Mouse (Mus musculus) embryo, embryonic 10.5 days (tissue): ENCODE data around the gene Kalrn.

Source experiments
- DNase-seq: peaks from one replicate; pipeline ENCODE4 v3.0.0-alpha.2; 2015; ENCODE audit warnings: low spot score

The Kalrn gene

GRCm38 (mm10) chr16:34036327-34037047, 536.8 kb downstream of the Kalrn start:
- no peak for DNase-seq

DNA sequence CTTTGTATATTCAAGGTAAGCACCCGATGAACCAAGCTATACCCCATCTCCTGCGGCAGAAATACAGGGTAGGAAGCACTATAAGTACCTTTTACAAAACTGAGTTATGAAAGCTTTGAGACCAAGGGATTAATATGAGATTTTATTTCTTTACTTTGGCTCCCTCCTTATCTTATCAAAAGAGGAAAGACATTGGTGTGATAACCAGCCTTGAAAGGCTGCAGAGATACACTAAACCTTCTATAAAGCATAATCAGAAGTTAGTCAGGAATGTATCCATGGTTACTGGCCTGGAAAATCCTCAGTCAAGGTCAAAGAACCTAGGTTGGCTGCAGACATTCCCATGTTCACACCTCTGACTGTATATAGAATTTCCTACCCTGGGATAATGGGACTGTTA, 537.6 kb downstream of the Kalrn start:
- no peak for DNase-seq

DNA sequence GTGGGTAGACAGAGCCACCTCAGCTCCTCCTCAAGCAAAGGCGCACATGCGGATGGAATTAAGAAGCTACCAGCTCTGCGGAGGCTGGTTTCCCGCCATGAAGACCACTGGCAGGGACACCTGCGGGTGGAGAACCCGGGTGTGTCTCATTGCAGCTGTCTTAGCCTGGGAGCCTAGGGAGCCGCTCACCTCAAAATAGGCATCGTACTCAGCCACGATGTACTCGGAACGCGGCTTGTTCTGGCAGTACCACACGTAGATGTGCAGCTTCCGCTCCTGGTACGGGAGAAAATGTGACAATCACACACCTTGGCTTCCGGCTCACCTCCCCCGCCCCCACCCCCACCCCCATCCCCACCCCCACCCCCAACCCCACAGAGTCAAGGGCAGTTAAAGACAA, 539.1 kb downstream of the Kalrn start:
- DNase-seq = no peak

DNA sequence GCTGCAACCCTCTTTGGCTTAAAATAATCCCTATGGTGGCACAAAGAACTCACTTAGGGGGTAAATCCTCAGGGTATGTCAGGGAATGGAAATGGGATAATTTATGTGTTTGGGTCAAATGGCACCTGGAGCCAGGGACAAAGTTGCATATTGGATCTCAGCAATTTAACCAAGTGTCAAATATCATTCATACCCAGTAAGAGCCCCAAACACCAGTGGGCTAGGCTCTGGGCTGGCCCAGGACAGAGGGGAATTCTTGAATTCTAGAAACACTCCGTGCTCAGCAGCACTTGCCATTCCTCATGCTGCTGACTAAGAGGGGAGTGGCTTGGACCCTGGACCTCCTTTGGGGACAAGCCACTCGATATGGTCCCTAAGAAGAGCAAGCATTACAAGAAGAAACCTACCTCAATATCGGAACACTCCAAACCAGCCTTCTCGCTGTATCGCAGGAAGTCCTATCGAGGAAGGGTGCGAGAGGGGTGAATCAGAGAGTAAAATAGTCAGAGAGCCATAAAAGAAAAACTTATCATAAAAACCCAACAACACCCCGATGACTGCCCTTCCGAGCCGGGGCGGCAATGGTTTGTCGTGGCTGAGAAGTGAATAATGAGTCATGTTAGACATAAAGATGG, 541.2 kb downstream of the Kalrn start:
- no peak for DNase-seq

GRCm38 (mm10) chr16:34031565-34031964, 541.8 kb downstream of the Kalrn start:
- DNase-seq = no peak

DNA sequence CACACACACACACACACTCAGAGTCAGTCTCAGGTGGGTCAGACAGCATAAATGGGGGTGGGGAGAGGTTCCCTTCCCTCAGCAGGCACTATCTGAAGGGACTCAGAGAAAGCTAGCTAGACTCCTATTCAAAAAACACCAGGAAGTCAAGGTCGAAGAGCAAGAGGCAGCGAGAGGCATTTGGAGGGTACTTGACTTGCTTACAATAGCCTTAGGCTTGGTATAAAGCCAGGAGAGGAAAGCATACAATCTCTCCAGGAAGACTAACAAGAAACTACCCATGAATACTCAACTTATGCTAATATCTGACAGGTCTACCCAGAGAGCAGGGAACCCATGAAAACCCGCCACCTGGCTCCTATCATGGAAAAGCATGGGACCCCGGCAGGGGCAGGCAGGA, 543.0 kb downstream of the Kalrn start:
- DNase-seq = no peak

- DNase-seq = no peak
Measured at GRCm38 (mm10) chr16:34029790-34030189, 543.5 kb downstream of the Kalrn start.

- no peak for DNase-seq
Measured at GRCm38 (mm10) chr16:34017241-34017640, 556.1 kb downstream of the Kalrn start.

GRCm38 (mm10) chr16:34011991-34012845, 561.1 kb downstream of the Kalrn start:
- DNase-seq = no peak

GRCm38 (mm10) chr16:34009567-34009966, 563.8 kb downstream of the Kalrn start:
- no peak for DNase-seq

DNA sequence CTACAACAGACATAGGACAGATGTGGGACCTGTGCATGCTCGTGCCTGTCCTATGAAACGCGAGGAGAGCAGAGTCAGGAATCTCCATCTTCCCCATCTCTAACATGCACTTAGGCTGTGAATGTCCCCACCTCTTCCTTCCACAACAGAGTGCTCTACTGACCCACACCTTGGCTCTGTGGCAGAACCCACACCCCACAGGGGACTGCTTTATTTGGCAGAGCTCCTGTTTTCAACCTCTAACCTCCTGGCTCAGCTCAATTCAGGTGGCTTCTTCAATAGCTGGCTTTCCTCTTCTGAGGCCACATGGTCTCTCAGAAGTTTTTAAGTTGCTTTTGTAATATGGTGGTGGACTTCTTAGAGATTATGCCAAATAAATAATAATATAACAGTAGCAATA, 567.3 kb downstream of the Kalrn start:
- no peak for DNase-seq

DNA sequence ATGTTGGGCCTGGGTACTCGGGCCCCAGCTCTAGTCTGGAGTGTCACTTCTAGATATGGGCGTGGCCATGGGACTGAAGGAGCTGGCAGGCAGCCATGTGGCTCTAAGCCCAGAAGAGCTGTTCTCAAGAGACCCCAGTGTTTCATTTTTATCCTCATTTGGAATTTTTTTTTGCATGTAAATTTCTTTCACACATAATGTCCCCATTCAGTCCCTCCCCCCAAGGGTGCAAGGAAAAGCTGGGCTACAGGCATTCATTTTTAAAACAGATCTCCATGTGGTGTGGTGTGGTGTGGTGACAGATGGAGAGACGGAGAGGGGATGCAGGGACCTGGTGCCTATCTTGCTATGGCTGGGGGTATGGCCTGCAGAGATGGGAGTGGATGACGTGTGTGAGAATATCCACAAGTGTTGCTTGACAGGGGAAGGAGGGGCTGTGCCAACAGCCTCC, 569.2 kb downstream of the Kalrn start:
- no peak for DNase-seq

GRCm38 (mm10) chr16:34003566-34004127, 569.7 kb downstream of the Kalrn start:
- DNase-seq = no peak

GRCm38 (mm10) chr16:34000715-34001114, 572.6 kb downstream of the Kalrn start:
- DNase-seq = no peak

- peak; percentile 78 for DNase-seq
Measured at GRCm38 (mm10) chr16:33999388-33999787, 573.9 kb downstream of the Kalrn start.

GRCm38 (mm10) chr16:33998011-33998410, 575.3 kb downstream of the Kalrn start:
- no peak for DNase-seq

GRCm38 (mm10) chr16:33996030-33996429, 577.3 kb downstream of the Kalrn start:
- DNase-seq = peak; percentile 85

DNA sequence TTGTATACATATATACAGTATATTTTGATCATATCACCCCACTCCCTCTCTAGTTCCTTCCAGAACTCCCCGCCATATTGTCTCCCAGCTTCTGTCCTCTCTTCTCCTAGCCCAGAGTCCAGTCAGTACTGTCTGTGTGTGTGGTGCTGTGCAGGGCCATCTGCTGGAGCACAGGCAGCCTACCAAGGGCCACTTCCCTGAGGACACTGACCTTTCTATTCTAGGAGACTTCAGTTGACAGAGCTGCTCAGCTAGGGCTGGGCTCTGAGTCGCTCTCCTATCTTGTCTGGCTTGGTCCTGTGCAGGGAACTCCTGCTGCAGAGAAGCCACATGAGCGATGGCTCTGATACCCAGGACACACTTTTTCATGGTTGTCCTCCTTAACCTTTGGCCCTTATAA, 577.8 kb downstream of the Kalrn start:
- no peak for DNase-seq

DNA sequence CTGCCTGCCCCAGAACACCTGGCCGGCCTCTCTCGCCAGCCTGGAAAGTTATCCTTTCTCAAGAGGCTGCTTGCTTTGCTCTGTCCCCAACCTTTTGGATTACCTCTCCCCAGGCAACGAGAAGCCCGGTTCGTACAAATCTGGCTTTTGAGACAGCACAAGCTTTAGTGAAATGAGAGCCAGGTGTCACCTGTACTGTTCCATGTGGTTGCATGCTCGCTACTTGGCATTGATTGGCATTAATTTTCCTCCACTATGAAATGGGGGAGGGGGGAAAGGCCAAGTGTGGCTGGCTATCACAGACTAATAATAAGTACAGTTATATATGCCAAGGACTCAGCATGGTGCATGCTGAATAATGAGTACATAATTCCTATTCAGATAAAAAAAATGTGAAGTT, 579.0 kb downstream of the Kalrn start:
- no peak for DNase-seq

GRCm38 (mm10) chr16:33990712-33991111, 582.6 kb downstream of the Kalrn start:
- DNase-seq = no peak

DNA sequence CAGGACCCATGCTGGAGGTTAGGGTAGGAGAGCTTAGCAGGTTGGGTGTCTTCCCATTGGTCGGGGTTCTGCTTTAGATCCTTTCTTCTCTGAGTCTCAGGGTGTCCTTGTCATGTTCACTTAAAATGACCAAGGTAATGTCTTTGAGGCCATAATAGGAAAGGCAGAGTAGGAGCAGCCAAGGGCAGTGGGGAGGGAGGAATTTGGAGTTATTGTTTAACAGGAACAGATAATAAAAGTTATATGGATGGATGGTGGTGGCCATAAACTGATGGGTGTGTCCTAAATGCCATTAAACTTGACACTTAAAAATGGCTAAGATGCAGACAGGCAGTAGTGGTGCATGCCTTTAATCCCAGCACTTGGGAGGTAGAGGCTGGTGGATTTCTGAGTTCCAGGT, 584.2 kb downstream of the Kalrn start:
- no peak for DNase-seq

- DNase-seq = peak; percentile 76
Measured at GRCm38 (mm10) chr16:33988358-33989012, 584.8 kb downstream of the Kalrn start.
